Mouse (Mus musculus) embryo, embryonic 9.5 days (tissue): Measurements from ENCODE around the gene Cacna1h.
A peak's percentile ranks its signal among the peaks of the same experiment; 100 is the strongest.

ENCODE experiments used
- DNase-seq: peaks from one replicate; pipeline ENCODE4 v3.0.0-alpha.2; 2017; ENCODE audit errors: extremely low spot score

The Cacna1h gene

DNA sequence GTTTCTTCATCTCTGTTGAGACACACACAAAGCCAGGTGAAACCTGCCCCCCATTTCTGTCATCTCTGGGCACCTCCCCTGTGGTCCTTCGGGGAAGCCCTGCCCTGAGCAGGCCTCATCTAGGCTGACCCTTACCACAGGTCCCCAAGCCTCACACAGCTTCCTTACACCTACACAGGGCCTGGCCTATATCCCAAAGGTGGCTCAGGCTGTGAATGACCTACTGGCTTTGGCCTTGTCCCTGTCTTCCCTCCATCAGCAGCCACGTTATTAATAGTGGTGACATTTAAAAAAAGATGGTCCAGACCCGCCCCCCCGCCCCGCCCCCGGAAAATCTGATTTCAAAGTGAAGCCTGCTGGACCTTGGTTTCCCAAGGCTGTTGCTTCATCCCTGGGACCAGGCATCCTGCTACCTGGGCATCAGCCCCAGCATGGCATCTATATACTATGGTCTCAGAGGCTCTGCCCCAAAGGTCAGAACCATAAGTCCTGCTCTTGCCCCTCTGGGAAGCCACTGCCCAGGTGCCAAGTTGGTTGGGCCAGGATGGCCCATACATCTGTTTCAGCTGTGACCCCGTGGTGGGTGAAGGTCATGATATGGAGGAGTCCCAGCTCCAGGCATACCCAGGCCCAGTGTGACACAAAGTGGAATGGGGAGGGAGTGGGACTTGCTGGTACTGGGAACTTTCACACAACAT, 25.1 kb downstream of the Cacna1h start:
- no peak for DNase-seq

DNA sequence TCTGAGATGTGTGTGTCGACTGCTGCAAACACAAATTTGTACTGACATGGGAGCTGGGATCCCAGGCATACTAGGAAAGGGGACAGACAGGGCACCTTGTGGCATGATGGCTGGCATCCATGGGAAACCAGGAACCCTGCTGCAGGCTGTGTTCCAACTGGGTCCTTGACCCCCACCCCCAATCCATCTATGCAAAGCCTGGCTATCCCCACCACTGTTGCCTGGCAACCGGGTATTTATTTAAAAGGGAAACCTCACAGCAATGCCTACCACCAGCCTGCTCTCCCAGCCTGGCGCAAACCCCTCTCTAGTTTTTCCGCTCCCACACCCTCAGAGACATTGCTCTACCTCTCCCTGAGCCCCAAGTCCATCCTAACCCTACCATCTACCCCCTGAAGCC, 26.2 kb downstream of the Cacna1h start:
- DNase-seq, result no peak

- DNase-seq, result no peak
These were observed 27.6 kb downstream of the Cacna1h start for GRCm38 (mm10) chr17:25406011-25406441.

GRCm38 (mm10) chr17:25405224-25405895, 28.2 kb downstream of the Cacna1h start:
- no peak for DNase-seq

- DNase-seq, result no peak
These were observed 29.4 kb downstream of the Cacna1h start for GRCm38 (mm10) chr17:25404190-25404589.

GRCm38 (mm10) chr17:25402224-25402623, 31.4 kb downstream of the Cacna1h start:
- no peak for DNase-seq

DNA sequence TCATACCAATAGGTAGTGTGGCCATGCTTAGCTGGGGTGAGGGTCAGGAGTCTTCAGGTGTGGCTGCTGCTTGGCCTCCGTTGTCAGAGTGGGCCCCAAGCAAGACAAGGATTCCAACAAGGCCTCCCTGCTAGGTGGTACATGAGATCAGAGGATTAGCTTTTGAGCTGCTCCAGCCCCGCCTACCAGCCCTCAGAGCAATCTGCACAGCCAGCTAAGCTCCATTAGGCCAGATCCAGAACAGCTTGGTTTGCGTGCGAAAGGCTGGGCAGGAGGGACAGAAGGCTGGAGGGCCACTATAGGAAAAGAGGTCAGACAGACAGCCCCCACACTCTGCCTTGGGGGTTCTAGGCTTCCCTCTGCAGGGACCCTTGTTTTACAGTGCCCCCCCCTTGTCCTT, 32.1 kb downstream of the Cacna1h start:
- DNase-seq, result no peak

GRCm38 (mm10) chr17:25400443-25400842, 33.1 kb downstream of the Cacna1h start:
- peak; percentile 68 for DNase-seq

GRCm38 (mm10) chr17:25398520-25398838, 35.1 kb downstream of the Cacna1h start:
- no peak for DNase-seq

DNA sequence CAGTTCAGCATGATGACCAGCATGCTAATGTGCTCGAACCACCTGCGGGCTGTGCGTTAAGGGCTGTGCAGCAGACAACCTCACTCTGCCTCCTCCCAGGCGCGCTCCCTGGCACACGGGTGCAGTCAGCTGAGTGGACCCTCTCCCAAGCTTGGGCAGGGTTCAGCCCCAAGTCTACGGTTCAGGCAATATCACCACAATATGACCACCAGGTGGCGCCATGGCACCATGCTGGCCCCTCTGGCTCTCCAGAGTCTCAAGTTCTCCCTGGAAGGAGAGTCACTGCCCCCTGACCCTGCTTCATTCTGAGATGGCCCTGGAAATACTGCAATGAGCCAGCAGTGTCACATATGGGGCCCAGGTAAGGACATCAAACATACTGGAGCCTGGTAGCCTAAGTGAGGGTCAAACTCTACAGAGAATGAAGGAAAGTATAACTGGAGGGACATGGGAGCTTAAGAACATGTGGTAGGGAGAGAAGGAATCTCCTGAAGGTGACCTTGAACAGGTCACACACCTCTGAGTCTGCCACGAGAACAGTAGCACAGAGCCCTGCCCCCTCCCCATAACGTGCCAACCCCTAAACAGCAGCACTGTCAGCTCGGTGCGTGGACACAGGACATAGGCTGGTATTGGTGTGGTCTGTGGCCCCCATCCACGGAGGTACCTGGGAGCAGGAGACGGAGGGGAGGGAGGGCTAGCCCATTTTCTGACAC, 35.6 kb downstream of the Cacna1h start:
- peak; percentile 83 for DNase-seq

DNA sequence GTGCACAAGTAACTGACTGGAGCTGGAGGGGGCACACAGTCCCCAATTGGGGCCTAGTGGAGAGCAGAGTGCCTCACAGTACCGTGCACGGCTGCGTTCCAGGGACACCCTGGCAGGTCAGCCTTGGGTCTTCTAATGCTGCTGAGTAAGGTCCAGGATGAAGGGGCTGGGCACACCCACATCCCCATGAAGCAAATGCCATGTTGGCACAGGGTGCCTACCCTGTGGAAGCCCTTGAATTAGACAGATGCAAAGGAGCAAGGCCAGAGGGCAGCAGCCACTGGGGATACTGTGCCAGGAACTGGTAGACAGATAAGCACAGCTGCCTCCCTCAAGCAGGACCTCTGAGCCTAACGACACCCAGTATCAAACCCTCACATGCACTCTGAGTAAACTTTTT, 39.1 kb downstream of the Cacna1h start:
- no peak for DNase-seq

- DNase-seq, result peak; percentile 32
These were observed 59.6 kb downstream of the Cacna1h start for GRCm38 (mm10) chr17:25374011-25374410.

DNA sequence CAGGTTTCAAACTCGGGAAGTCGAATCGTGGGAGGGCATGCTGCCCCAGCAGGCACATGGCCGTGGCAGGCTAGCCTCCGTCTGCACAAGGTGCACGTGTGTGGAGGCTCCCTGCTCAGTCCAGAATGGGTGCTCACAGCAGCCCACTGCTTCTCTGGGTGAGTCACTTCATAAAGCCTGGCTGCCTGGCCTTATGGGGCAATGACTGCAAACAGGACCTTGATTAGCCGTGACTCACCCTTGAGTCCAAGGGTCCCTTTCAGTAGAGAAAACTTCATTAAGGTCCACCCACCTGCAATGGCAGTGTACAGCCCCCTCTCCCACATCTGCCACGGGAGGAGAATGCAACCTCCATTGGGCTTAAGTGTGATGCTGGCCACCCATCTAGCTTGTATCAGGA, 61.1 kb downstream of the Cacna1h start:
- DNase-seq, result no peak

DNA sequence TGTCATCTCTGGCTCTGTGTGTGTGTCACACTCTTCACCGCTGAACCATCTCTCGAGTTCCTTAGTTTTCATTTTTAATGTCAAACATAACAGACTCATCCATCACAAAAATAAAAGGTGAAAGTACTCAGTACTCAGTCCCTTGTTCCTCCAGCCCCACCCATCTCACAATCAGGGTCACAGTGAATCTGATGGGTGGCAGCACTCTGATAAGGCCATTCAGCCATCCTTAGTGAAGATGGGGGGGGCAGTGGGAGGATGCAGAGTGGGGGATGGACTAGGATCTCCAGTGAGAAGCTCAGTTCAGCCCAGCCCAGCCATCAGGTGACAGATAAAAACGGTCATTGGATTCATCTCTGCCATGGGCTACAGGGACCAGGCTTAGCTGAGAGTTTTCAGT, 64.6 kb downstream of the Cacna1h start, which contains the start of gene Tpsg1:
TSS of gene Tpsg1 (plus strand) at position 301 of the 400 bp plus-strand sequence.
- DNase-seq, result no peak

GRCm38 (mm10) chr17:25366005-25366404, 67.6 kb downstream of the Cacna1h start, which contains the start of gene Tpsb2:
Gene Tpsb2, plus strand, starts transcription at chr17:25366305.
- no peak for DNase-seq

DNA sequence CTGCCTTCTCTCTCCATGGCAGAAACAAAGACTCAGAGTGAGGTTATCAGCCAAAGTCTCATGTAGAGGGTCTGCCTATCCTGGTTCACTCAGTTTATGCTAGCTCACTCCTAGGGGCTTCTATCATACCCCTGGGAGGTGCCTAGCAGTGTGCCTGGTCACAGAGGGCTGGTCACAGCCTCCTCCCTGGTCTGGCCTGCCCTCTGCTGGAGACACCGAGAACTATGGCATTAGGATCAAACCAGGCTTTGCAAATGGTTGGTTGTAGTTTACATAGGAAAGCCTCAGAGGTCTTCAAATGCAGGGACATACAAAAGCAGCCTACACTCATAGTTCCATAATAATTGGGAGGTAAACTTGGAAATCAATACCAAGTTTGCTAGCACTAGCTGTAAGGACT, 69.9 kb downstream of the Cacna1h start:
- peak; percentile 55 for DNase-seq

GRCm38 (mm10) chr17:25361291-25361690, 72.3 kb downstream of the Cacna1h start:
- DNase-seq, result no peak

- DNase-seq, result no peak
These were observed 88.1 kb downstream of the Cacna1h start, which contains the start of gene Tpsab1 for GRCm38 (mm10) chr17:25345462-25345861. Gene Tpsab1, minus strand, starts transcription at chr17:25345562.

DNA sequence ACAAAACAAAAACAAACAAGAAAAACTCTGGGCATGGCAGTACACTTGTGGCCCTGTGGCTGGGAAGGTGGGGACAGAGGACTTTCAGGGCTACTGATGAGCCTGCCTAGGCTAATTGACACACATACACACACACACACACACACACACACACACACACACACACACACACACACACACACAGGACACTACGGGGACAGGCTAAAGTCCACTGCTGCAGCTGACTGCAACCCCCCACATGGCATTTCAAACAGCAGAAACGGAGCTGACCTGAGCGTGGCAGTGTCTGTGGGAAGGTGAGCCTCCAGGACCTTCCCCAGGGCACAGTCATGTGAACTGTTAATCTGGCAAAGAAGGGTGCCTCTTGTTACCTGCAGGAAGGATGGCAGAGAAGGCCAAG, 92.1 kb downstream of the Cacna1h start:
- no peak for DNase-seq

GRCm38 (mm10) chr17:25340003-25340402, 93.6 kb downstream of the Cacna1h start:
- no peak for DNase-seq

DNA sequence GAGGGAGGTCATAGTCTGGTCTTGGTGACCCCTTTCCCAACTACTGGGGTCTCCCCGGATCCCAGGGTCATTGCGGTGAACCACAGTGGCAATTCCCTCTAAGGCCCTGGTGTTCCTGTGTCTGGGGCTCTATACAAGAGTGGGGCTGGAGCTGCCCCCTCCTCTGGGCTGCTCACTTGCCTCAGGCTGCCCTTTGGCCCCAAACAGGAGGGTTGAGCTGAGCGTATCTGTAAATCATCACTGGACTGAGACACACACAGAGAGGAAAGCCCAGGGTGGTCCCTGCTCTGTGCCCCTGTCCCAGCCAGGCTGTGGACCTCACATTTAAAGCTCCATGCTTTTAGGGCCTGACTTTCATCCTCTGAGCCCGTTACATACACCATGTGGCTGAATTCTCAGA, 95.4 kb downstream of the Cacna1h start:
- no peak for DNase-seq

GRCm38 (mm10) chr17:25333943-25334342, 99.6 kb downstream of the Cacna1h start:
- DNase-seq, result peak; percentile 70

GRCm38 (mm10) chr17:25332321-25332720, 101.3 kb downstream of the Cacna1h start:
- DNase-seq, result no peak
